Mouse (Mus musculus) myocyte (in vitro differentiated cells): ENCODE data around the gene Rdm1.
"Not testable (repeated sequence)": the region's sequence is repeated elsewhere in the genome, so short reads cannot be mapped to it uniquely, and the experiment has no call there.

ENCODE experiments used
- POLR2A ChIP-seq: IDR thresholded peaks from one replicate; pipeline ENCODE4 v1.6.1; 2011; ENCODE audit warnings: low read depth, mild to moderate bottlenecking, control low read depth, moderate library complexity; ENCODE audit not compliant: insufficient read length
- USF1 ChIP-seq: IDR thresholded peaks from one replicate; pipeline ENCODE4 v1.6.1; 2011; ENCODE audit warnings: low read depth, mild to moderate bottlenecking, control low read depth, moderate library complexity

DNA sequence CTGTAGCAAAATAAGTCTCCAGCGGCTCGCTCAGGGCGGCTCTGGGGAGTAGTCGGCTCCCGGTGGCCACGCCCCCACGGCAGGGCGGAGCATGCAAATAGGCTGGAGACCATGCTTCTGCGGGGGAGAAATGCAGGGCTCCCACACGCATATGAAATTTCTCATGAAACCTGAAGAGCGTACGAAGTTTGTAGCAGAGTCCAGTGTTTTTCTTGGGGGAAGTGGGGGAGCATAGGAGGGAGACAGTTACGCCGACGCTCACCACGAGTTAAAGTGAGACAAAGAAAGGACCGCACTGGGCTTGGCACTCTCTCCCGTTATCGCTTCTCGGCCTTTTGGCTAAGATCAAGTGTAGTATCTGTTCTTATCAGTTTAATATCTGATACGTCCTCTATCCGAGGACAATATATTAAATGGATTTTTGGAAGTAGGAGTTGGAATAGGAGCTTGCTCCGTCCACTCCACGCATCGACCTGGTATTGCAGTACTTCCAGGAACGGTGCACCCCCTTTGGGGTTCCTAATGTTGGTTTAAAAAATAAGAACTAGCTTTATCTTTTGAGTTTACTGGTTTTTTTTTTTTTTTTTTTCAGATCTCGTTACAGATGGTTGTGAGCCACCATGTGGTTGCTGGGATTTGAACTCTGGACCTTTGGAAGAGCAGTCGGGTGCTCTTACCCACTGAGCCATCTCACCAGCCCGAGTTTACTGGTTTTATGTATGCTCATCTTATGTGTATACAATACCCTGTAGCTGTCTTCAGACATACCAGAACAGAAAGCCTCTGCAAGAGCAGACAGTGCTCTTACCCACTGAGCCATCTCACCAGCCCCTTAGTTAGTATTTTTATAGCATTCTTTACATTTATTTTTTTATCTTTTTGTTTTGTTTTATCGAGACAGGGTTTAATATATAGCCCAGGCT is 22.2 kb upstream of the Rdm1 start:
- not testable (repeated sequence) for TF ChIP-seq USF1
- peak; percentile 17 for TF ChIP-seq POLR2A
